Mouse (Mus musculus) frontal cortex, postnatal 14 days (tissue): ENCODE data around the gene Paf1.
A peak's percentile ranks its signal among the peaks of the same experiment; 100 is the strongest.

Experiments
- DNase-seq, 2 experiments: peaks; one replicate each; pipeline ENCODE4 v3.0.0; 2022; ENCODE audit warnings: low spot score in 2 of 2

Paf1 gene

GRCm38 (mm10) chr7:28370977-28371513 lies 21.7 kb upstream of the Paf1 start:
- no peak for DNase-seq

- no peak for DNase-seq
Observed at GRCm38 (mm10) chr7:28371514-28371989, 21.2 kb upstream of the Paf1 start.

- DNase-seq, result peak; percentile 94 to 96
Observed at GRCm38 (mm10) chr7:28372251-28373108, 20.3 kb upstream of the Paf1 start, which contains the start of gene Plekhg2. Gene Plekhg2, minus strand, starts transcription at chr7:28372599.

GRCm38 (mm10) chr7:28373131-28373581 lies 19.6 kb upstream of the Paf1 start:
- peak; percentile 55 to 68 for DNase-seq

- DNase-seq, result no peak
Observed at GRCm38 (mm10) chr7:28373891-28374495, 18.8 kb upstream of the Paf1 start.

GRCm38 (mm10) chr7:28374647-28375046 lies 18.1 kb upstream of the Paf1 start:
- no peak for DNase-seq

- peak; percentile 65 to 67 for DNase-seq
Observed at GRCm38 (mm10) chr7:28375176-28375921, 17.4 kb upstream of the Paf1 start.

- DNase-seq, result no peak
Observed at GRCm38 (mm10) chr7:28376011-28376771, 16.6 kb upstream of the Paf1 start.

GRCm38 (mm10) chr7:28377190-28378065 lies 15.3 kb upstream of the Paf1 start:
- DNase-seq, result no peak

- DNase-seq, result no peak
Observed at GRCm38 (mm10) chr7:28378066-28378690, 14.6 kb upstream of the Paf1 start.

- DNase-seq, result peak; percentile 68 to 70
Observed at GRCm38 (mm10) chr7:28378769-28379651, 13.7 kb upstream of the Paf1 start.

- DNase-seq, result no peak
Observed at GRCm38 (mm10) chr7:28380237-28381016, 12.3 kb upstream of the Paf1 start, which contains the start of gene Zfp36. Gene Zfp36, minus strand, starts transcription at chr7:28380253.

- DNase-seq, result no peak
Observed at GRCm38 (mm10) chr7:28381017-28381790, 11.5 kb upstream of the Paf1 start.

GRCm38 (mm10) chr7:28381938-28382337 lies 10.8 kb upstream of the Paf1 start:
- peak in 1 of 2 experiments; percentile 57 for DNase-seq

GRCm38 (mm10) chr7:28382347-28382951 lies 10.3 kb upstream of the Paf1 start:
- DNase-seq, result no peak

- peak in 1 of 2 experiments; percentile 66 for DNase-seq
Observed at GRCm38 (mm10) chr7:28382981-28383396, 9.8 kb upstream of the Paf1 start.
